Mouse (Mus musculus): ENCODE results near the gene Tecpr2. TPM values are rescaled to one million over a fixed set of nuclear protein-coding genes. Genes with fewer than 3 reads are reported as not detected.

Gene Tecpr2
- polyA plus RNA-seq, 1 experiment, result 7.9 TPM

DNA sequence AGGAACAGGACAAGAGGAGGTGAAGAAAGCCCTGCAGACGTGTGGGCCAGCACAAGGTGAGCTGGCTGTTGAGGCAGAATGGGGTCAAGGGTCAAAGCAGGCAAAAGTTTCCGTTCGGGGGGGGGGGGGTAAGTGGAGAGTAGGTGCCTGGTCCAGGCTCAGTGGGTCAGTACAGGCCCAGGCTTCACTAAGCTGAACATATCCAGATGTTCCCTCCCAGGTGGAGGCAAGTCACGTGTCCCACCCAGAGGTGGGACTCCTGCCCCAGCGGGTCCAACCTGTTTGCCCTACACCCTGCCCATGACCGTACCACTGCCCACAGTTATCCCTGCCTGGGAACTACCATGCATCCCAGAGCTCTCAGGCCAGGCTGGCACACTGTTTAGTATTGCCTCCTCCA lies 116.7 kb downstream of the Tecpr2 start:
- DNase-seq (ENCODE audit: low read depth), result no peak

DNA sequence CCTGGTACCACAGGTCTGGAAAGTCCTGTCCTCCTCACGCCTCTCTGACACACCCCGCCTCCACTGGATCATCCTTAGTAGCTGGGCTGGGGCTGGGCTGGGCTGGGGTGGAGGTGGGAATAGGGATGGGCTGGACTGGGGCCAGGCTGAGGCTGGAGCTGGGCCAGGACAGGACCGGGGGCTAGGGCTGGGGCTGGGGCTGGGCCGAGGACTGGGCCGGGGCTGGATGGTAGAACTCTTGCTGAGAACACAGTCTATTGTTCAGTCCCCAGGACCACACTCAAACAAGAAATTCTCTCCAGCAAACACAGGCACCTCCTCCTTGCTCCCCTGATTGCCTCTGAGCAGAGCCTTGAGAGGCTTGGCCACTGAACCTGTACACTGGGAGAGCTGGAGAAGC lies 117.3 kb downstream of the Tecpr2 start:
- no peak for DNase-seq (ENCODE audit: low read depth)

DNA sequence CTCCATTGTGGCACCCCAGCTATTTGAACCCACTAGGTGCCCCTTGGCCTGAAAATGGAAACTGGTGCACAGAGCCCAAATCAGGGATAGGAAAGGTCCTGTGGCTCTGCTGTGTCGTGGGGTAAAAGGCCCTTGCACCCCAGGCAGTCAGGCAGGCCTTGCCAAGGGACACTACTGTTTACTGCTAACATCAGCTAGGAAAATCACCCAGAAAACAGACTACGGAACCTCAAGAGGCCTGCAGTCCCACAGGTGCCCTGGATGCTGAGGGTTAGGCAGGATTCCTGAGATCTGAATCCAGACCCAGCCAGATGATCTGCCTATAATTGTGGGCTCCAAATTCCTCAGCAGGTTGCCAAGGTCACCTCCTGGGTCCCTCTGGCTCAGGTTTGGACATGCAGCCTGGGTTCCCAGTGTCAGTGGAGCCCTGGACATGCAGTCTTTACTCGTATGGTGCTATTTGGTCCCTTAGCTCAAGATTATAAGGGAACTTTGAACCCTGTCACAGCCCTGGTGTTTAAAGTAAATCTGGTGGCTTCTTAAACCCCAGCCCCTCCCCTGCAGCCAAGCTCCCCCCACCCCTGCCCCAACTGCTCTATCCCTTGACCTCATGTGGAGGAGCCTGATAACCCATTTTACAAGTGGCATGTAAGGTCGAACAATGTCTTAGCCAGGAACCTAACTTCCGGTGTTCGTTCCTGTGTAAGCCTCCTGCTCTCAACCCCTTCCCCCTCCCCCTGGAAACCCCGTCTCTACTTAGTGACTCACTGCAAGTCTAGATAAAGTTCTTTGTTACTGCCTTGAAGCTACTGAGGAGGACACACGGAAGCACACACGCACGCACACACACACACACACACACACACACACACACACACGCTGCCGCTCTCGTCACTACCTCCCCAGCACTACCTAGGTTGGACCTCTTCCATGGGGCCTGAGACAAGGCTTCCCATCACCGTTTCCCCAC lies 118.4 kb downstream of the Tecpr2 start:
- DNase-seq (ENCODE audit: low read depth), result no peak

DNA sequence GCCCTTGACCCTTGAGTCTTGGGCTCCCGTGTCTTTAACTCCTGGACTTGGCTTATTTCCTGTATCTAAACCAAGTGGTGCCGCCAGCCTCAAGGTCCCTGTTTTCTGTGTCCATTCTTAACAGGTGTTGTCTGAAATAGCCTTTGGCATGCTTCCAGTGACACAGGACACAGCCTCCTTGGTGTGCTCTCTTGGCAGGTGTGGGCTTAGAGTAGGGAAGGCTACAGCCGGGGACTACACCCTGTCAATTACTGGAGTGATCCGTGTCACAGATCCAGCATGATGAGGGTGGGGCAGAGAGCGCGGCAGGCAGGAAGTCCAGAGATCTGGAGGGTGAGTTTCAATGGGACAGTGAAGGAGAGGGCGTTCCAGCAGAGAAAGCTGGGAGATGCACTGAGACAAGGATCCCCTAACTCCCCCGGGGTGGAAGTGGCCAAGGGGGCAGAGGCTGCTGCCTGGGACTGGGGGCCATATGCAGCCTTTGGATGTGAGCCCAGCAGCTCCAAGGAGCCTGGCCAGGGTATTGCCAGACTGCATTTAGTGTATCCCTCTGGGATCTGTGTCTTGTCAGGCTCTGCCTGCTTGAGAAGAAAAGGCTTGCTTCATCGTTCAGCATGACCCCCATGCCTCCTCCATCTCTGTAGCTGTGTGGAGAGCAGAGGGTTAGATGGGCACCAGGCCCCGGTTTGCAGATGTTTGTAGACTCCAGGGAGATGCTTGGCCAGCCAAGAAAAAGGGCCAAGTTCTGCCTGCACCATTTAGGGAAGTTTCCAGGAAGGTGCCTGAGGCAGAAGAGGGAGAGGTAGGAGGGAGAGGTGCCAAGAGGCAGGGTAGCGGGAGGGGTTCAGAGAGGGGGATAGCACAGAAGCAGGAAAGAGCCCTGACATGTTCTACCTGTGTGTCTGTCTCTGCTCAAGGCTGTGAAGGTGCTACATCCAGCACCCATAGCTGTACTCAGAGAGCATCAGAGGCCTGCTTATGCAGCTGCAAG lies 119.7 kb downstream of the Tecpr2 start:
- DNase-seq (ENCODE audit: low read depth), result no peak

DNA sequence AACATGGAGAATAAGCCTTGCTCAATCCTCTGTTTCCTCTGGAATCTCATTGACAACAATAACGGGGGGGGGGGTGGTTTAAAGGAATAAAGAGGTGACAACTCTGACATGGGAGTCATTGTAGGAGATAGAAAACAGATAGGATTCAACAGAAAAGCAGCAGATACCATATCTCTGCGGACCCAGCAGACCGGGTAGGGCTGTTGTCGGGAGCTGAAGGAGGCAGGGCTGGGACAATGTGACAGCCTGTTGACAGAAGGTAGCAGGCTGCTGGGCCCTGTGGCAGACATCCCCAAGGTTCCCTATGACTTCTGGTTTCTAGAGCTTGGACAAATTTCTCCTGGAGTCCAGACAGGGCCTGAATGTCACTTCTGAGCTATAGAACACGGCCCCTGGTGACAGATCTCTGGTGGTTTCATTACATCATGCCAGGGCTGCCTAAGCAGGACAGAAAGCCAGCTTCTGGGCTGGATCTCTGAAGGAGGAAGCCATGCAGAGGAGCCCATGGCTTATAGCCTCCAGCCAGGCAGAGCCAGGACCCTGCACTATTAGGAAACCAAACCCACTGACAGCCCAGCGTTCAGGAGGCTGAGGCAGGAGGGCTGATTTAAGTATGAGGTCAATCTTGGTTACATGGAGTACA lies 120.7 kb downstream of the Tecpr2 start:
- no peak for DNase-seq (ENCODE audit: low read depth)

DNA sequence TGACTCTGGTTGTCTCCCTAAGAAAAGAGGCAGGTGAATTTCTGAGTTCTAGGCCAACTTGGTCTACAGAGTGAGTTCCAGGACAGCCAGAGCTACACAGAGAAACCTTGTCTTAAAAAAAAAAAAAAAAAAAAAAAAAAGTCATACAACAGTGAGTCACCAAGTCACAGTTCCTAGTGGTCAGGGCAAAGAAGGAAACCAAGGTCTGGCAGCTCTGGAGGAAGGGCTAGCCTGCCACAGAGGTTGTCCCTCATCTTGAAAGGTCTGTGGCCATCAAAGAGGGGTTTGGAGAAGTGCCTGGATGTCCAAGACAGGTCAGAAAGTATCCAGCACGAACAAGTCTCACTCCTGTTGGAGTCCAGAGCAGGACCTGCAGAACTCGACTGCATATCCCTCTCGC lies 127.7 kb downstream of the Tecpr2 start:
- DNase-seq (ENCODE audit: low read depth), result no peak

DNA sequence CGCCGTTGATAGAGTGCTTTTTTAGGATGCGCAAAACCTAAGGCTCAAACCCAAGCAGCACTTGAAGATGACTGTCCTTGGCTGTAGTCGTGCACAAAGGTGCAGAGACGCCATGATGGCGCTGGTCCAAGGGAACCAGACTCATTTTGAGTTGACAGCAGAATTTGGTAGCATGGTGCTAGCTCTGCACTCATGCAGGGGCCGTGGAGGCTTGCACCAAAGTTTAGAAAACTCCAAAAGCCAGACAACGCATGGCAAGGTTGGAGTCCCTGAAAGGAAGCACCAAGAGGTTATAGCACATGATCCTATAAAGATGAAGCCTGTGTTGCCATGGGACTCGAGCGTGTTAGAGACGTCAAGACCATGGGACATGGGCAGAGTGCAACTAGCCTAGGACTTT lies 129.0 kb downstream of the Tecpr2 start:
- no peak for DNase-seq (ENCODE audit: low read depth)

DNA sequence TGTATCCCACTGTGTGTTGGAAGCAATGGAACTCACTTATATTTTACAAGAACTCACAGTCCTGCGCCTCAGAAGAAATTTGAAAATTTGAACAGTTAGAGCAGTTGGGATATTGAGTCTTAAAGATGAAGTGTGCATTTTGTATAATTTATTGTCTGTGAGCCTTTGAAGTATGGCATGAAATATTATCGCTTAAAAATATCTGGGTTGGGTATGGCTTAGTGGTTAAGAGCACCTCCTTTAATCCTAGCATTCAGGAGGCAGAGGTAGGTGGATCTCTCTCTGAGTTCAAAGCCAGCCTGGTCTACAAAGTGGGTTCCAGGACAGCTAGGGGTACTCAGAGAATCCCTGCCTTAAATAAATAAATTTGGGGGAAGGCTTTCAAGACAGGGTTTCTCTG lies 130.0 kb downstream of the Tecpr2 start:
- DNase-seq (ENCODE audit: low read depth), result no peak

DNA sequence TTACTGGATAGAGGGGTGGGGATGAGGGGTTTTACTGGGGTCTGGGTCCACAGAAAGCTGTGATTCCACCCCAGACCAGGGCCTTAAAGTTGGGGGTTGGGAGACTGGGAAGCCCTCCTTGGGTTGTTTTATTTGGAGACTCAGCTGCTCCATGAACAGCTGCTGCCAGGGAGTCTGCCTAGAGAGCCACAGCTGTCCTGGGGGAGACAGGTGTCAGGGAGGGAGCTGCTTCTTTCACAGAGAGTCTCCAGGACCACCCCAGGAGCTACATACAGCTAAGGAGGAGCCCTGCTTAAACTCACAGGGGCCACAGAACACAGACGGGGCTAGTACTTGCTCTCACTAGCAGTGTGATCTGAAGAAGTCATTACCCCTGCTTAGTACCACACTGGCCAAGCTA lies 132.1 kb downstream of the Tecpr2 start:
- no peak for DNase-seq (ENCODE audit: low read depth)

DNA sequence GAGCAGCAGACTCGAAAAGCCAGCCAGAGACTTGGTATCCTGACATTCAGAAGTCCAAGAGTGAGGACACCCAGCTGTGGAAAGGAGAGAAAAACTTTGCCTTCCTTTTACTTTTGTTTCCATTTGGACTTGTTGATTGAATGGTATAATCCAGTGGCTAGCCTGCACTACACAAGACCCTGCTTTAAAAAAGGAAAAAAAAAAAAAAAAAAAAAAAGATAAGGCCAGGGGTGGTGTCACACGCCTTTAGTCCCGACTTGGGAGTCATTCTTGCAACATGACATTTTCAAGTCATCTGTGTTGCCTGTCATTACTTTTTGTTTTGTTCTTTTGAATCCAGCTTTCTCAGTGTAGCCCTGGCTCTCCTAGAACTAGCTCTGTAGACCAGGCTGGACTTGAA lies 132.5 kb downstream of the Tecpr2 start:
- DNase-seq (ENCODE audit: low read depth), result no peak

Other genes starting within 250 kb of the Tecpr2 start
- gene 1700001K19Rik, start 206.6 kb upstream of the Tecpr2 start, polyA plus RNA-seq (2012; rRNA removed), result 3.4 and 5.2 TPM in 2 replicates
- 101 and 113 TPM in 2 replicates for gene Hsp90aa1, start 186.5 kb upstream of the Tecpr2 start, polyA plus RNA-seq (2012; rRNA removed)
- 20.5 and 20.9 TPM in 2 replicates for gene Wdr20, start 151.3 kb upstream of the Tecpr2 start, polyA plus RNA-seq (2012; rRNA removed)
- 1.9 and 3.1 TPM in 2 replicates for gene Mok, start 48.3 kb upstream of the Tecpr2 start, polyA plus RNA-seq (2012; rRNA removed)
- 7.0 and 8.2 TPM in 2 replicates for gene Zfp839, start 39.0 kb upstream of the Tecpr2 start, polyA plus RNA-seq (2012; rRNA removed)
- gene Cinp, start 119 bp upstream of the Tecpr2 start, polyA plus RNA-seq (2012; rRNA removed), result 36.5 and 47.3 TPM in 2 replicates
- 31.7 and 34.5 TPM in 2 replicates for gene Ankrd9, start 89.8 kb downstream of the Tecpr2 start, polyA plus RNA-seq (2012; rRNA removed)
- 7.6 and 15.2 TPM in 2 replicates for gene Rcor1, start 150.1 kb downstream of the Tecpr2 start, polyA plus RNA-seq (2012; rRNA removed)

Measured in gonadal fat pad, adult 2 months (tissue).